Mouse (Mus musculus): ENCODE data around the gene C1qtnf6. TPM values are rescaled to one million over a fixed set of nuclear protein-coding genes. Genes with fewer than 3 reads are reported as not detected.

C1qtnf6 gene
- 29.8 and 36.9 TPM in 2 replicates for polyA plus RNA-seq (2012; rRNA removed)

- DNase-seq (ENCODE audit: low spot score), result no peak
Observed at GRCm38 (mm10) chr15:78530671-78531450, at the start of gene C1qtnf6. Gene C1qtnf6, minus strand, starts transcription at chr15:78531416.

- DNase-seq (ENCODE audit: low spot score), result no peak
Observed at GRCm38 (mm10) chr15:78576284-78576810, 45.1 kb upstream of the C1qtnf6 start.

- DNase-seq (ENCODE audit: low spot score), result no peak
Observed at GRCm38 (mm10) chr15:78572658-78573397, 41.6 kb upstream of the C1qtnf6 start, which contains the start of gene Rac2. Gene Rac2, minus strand, starts transcription at chr15:78572783.

GRCm38 (mm10) chr15:78572270-78572600 is 41.0 kb upstream of the C1qtnf6 start:
- no peak for DNase-seq (ENCODE audit: low spot score)

- no peak for DNase-seq (ENCODE audit: low spot score)
Observed at GRCm38 (mm10) chr15:78571554-78572269, 40.5 kb upstream of the C1qtnf6 start.

- no peak for DNase-seq (ENCODE audit: low spot score)
Observed at GRCm38 (mm10) chr15:78570170-78570569, 39.0 kb upstream of the C1qtnf6 start.

- DNase-seq (ENCODE audit: low spot score), result no peak
Observed at GRCm38 (mm10) chr15:78567608-78568120, 36.4 kb upstream of the C1qtnf6 start.

GRCm38 (mm10) chr15:78564764-78565435 is 33.7 kb upstream of the C1qtnf6 start:
- DNase-seq (ENCODE audit: low spot score), result no peak

GRCm38 (mm10) chr15:78563937-78564336 is 32.7 kb upstream of the C1qtnf6 start:
- DNase-seq (ENCODE audit: low spot score), result no peak

- DNase-seq (ENCODE audit: low spot score), result no peak
Observed at GRCm38 (mm10) chr15:78563344-78563743, 32.1 kb upstream of the C1qtnf6 start.

GRCm38 (mm10) chr15:78559141-78559979 is 28.1 kb upstream of the C1qtnf6 start:
- no peak for DNase-seq (ENCODE audit: low spot score)

GRCm38 (mm10) chr15:78557693-78558535 is 26.7 kb upstream of the C1qtnf6 start:
- no peak for DNase-seq (ENCODE audit: low spot score)

GRCm38 (mm10) chr15:78554545-78555313 is 23.5 kb upstream of the C1qtnf6 start:
- DNase-seq (ENCODE audit: low spot score), result no peak

- DNase-seq (ENCODE audit: low spot score), result no peak
Observed at GRCm38 (mm10) chr15:78549189-78549734, 18.0 kb upstream of the C1qtnf6 start.

- no peak for DNase-seq (ENCODE audit: low spot score)
Observed at GRCm38 (mm10) chr15:78548711-78549110, 17.5 kb upstream of the C1qtnf6 start.

GRCm38 (mm10) chr15:78548336-78548665 is 17.1 kb upstream of the C1qtnf6 start:
- DNase-seq (ENCODE audit: low spot score), result no peak

GRCm38 (mm10) chr15:78547415-78548335 is 16.5 kb upstream of the C1qtnf6 start:
- DNase-seq (ENCODE audit: low spot score), result no peak

Measured in urinary bladder, adult 2 months (tissue).